Mouse (Mus musculus) heart, adult 2 months (tissue): Measurements from ENCODE around the gene Tmcc1. TPM values are rescaled to one million over a fixed set of nuclear protein-coding genes. Genes with fewer than 3 reads are reported as not detected.
A peak's percentile ranks its signal among the peaks of the same experiment; 100 is the strongest.

ENCODE experiments used
- DNase-seq, 2 experiments: peaks; one replicate each; pipeline ENCODE4 v3.0.0; 2021
- H3K27ac ChIP-seq: fragments of 200-600 bp; 2 replicates; pipeline ENCODE4 v1.8.1; 2022
- H3K27me3 ChIP-seq: fragments of 200-500 bp; 2 replicates; pipeline ENCODE4 v1.6.1; 2012; ENCODE audit warnings: mild to moderate bottlenecking, low read length, inconsistent platforms, mixed read lengths; ENCODE audit not compliant: control insufficient read depth, insufficient read depth
- H3K36me3 ChIP-seq: fragments of 200-500 bp; 2 replicates; pipeline ENCODE4 v1.6.1; 2012; ENCODE audit warnings: low read length, inconsistent platforms; ENCODE audit not compliant: control insufficient read depth, insufficient read depth
- H3K4me1 ChIP-seq: fragments of 200-500 bp; 2 replicates; pipeline ENCODE4 v1.6.1; 2011; ENCODE audit warnings: low read length; ENCODE audit not compliant: control insufficient read depth, insufficient read depth
- H3K4me3 ChIP-seq: fragments of 200-600 bp; 2 replicates; pipeline ENCODE4 v1.8.1; 2022
- H3K79me2 ChIP-seq: fragments of 200-500 bp; replicated peaks from 2 replicates; pipeline ENCODE4 v1.6.1; 2012; ENCODE audit warnings: mild to moderate bottlenecking, inconsistent platforms, low read length, moderate library complexity, mixed read lengths; ENCODE audit not compliant: control insufficient read depth, insufficient read depth
- H3K9ac ChIP-seq: fragments of 200-500 bp; 2 replicates; pipeline ENCODE4 v1.6.1; 2012; ENCODE audit warnings: low read depth, mild to moderate bottlenecking, control low read depth, inconsistent platforms, low read length, mixed read lengths
- CTCF ChIP-seq: fragments of 200-600 bp; IDR thresholded peaks from 2 replicates; pipeline ENCODE4 v1.8.1; 2022; ENCODE audit warnings: antibody characterized with exemption, mild to moderate bottlenecking, moderate library complexity
- EP300 ChIP-seq: fragments of 200-500 bp; IDR thresholded peaks from 2 replicates; pipeline ENCODE4 v1.6.1; 2011; ENCODE audit warnings: low read depth, low read length, control low read depth; ENCODE audit not compliant: insufficient read depth
- POLR2A ChIP-seq: fragments of 200-500 bp; IDR thresholded peaks from 2 replicates; pipeline ENCODE4 v1.6.1; 2011; ENCODE audit warnings: mild to moderate bottlenecking, low read depth, low read length, control low read depth; ENCODE audit not compliant: insufficient read depth
- WGBS: fragments of 180-500 bp; shearing (Covaris S2); methylation state at CpG from one replicate; pipeline ENCODE4 v1.1.7; 2018; 5-methylcytosine and 5-hydroxymethylcytosine counted together
- intact Hi-C: fragments of 180-260 bp; cut with DNase I; formaldehyde crosslinking; loops from one replicate; pipeline ENCODE4 v1.15.1; 2025
- polyA plus RNA-seq: library from polyadenylated mRNA; depleted of rRNA; stranded (reverse); fragments of >200 nt; gene quantifications from 2 replicates; pipeline ENCODE4 v1.2.3, GENCODE M21; 2012
- total RNA-seq, 2 experiments: library from RNA; stranded (reverse); gene quantifications; 2 replicates each; pipeline ENCODE4 v1.2.3; 2021

The Tmcc1 gene
- total and polyA plus RNA-seq, 3 experiments = 16.7 to 33.8 (median 32.1) TPM

DNA sequence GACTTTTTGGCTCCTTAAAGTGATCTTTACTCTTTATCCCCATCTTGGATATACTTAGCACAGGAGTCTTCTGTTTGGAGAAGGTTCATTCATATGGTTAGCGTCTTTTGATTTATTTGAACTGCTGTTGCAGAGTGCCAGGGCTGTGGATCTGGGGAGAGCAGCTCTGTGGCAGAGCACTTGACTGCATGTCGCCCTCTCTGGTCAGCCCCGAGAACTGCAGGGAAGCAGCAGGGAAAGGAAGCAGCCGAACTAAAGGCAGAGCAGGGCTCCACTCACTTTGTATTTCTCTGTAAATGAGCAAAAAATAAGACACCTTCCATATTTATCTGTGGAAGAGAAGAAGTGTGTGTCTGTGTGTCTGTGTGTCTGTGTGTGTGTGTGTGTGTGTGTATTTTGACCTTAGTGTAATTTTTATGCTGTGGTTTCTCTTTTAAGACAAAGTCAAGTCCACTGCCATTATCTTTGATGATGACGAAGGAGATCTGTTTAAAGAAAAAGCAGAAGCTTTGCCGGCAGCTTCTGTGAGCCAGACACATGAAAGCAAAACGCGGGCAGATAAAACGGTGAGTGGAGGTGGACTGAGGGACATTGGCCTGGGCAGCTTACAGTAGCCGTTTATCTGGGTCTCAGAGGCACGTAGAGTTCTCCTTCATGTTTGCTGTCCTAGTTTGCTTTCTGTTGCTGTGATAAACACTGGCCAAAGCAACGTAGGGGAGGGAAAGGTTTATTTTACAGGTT, 35.7 kb upstream of the Tmcc1 start:
- H3K27ac ChIP-seq = no peak overlapping the region
- no peaks in the 10 kb centered on the region for H3K27me3 ChIP-seq
- no peaks in the 10 kb centered on the region for H3K79me2 ChIP-seq
- peak; percentile 75 to 78 for DNase-seq
- no peak overlapping the region for H3K9ac ChIP-seq
- no peaks in the 10 kb centered on the region for H3K4me1 ChIP-seq
- H3K36me3 ChIP-seq = peaks cover 1% of the 10 kb centered on the region; the same call in 1 of the 2 replicates
- TF ChIP-seq POLR2A (no peak), CTCF (peak; percentile 96), EP300 (0 out of 2 replicates have a peak, but pooled peaks have one; percentile 38)
- 58% methylated on average over 12 of the region's 12 CpGs for WGBS
- H3K4me3 ChIP-seq = no peak overlapping the region
- intact Hi-C loops = loop anchor here (2.0 kb wide), 1 partner anchor 218 kb away; no protein-coding TSS in a partner anchor

DNA sequence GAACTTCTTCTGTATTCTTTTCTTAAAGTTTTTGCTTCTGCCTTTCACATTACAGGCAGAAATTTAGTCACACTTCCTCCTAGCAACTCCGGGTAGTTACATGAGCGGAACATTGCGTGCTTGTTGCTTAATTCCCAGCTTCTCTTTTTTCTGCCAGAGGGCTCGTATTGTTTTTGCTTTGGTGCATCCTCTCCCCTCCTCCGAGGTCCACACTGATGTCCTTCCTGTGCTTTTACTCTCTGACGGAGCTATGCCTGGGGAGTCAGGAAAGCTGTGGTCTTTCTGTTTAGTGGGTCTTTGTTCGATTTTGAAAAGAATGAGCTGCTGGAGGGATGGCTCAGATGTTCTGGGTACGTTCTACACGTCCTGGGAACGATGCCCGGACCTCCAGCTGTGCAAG, 34.5 kb upstream of the Tmcc1 start:
- TF ChIP-seq POLR2A = no peak
- TF ChIP-seq CTCF = no peak
- no peak for TF ChIP-seq EP300
- H3K36me3 ChIP-seq = peaks cover 1% of the 10 kb centered on the region; the same call in 1 of the 2 replicates
- no peak overlapping the region for H3K9ac ChIP-seq
- no peak overlapping the region for H3K27ac ChIP-seq
- 53% methylated on average over 11 of the region's 11 CpGs for WGBS
- peak; percentile 52 to 56 for DNase-seq
- H3K4me1 ChIP-seq = no peaks in the 10 kb centered on the region
- H3K27me3 ChIP-seq = no peaks in the 10 kb centered on the region
- H3K79me2 ChIP-seq = no peaks in the 10 kb centered on the region
- no peak overlapping the region for H3K4me3 ChIP-seq
- intact Hi-C loops = loop anchor here (2.0 kb wide), 1 partner anchor 217 kb away; no protein-coding TSS in a partner anchor

DNA sequence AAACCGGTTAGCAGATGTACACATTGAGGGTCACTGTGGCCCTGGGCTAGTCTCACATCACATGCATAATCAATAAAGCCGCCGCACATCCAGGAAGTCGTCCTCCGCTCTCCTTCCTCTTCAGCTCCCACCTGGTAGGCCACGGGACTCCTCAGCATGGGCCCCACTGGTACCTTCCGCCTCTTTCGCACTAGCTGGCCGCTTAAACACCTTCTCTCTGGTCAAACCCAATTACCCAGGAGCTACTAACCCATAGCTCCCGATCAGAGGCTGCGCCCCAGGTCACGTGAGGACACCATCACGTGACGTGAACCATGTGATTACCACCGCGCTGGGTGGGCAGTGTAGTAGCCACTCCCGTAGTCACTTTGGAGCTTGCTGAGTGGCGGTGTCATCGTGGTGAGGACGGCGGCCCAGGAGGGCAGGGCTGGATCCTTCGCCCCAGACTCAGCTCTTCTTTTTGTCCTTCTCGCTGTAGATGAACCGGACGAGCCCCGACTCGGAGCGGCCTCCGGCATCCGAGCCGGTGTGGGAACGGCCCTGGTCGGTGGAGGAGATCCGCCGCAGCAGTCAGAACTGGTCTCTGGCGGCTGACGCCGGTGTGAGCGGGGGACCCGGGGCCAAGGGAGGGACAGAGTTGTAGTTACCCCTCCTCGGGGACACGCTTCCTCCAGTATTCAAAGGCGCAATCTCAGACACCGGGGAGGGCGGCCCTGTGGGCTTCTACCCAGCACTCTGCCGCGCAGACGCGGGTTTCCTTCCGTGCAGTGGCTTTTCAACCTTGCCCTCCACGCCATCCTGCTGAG, 14.6 kb upstream of the Tmcc1 start, which contains the start of gene Washc2:
TSS of gene Washc2 (plus strand) at position 310 of the 806 bp plus-strand sequence.
- under 1% methylated on average over 51 of the region's 51 CpGs for WGBS

DNA sequence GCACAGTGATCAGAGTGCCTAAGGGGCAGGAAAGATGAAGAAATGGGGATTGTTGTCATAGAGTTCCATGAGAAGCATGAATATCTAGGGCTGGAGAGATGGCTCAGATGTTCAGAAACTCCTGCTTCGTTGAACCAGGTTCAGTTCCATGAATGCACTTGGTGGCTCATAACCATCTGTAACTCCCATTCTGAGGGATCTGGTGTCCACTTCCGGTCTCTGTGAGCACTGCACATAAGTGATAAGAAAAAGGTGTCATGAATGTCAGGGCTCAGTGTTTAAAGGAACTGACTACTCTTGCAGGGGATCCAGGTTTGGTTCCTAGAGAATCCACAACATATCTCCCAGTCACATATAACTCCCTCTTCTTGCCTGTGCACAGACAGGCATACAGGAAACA, 6.4 kb upstream of the Tmcc1 start:
- Histone ChIP-seq H3K27me3 (0 out of 2 replicates have a peak, but pooled peaks cover 2% of the 10 kb centered on the region), H3K4me1 (no peaks in the 10 kb centered on the region), H3K9ac (no peak overlapping the region), H3K36me3 (no peaks in the 10 kb centered on the region), H3K27ac (no peak overlapping the region), H3K4me3 (no peak overlapping the region), H3K79me2 (no peaks in the 10 kb centered on the region)
- TF ChIP-seq EP300 = no peak
- TF ChIP-seq CTCF = no peak
- no peak for TF ChIP-seq POLR2A
- intact Hi-C loops = no loop called here
- 43% methylated on average over 2 of the region's 2 CpGs for WGBS
- no peak for DNase-seq

More for the DNA sequence above, 14.6 kb upstream of the Tmcc1 start, which contains the start of gene Washc2:
- no peaks in the 10 kb centered on the region for H3K27me3 ChIP-seq
- H3K4me1 ChIP-seq = peaks cover 2% of the 10 kb centered on the region; the same call in 1 of the 2 replicates
- peak; percentile 96 for TF ChIP-seq POLR2A
- no peak for TF ChIP-seq CTCF
- peak; percentile 87 for TF ChIP-seq EP300
- H3K4me3 ChIP-seq = peak within 1 kb of the TSS; percentile 97
- DNase-seq = peak; percentile 93 to 96
- intact Hi-C loops = loop anchor here (2.0 kb wide), 1 partner anchor 15 kb away; the partner anchor contains the start of gene Tmcc1
- no peaks in the 10 kb centered on the region for H3K79me2 ChIP-seq
- peaks cover 10% of the 10 kb centered on the region for H3K36me3 ChIP-seq
- peak within 1 kb of the TSS; percentile 76 for H3K9ac ChIP-seq
- H3K27ac ChIP-seq = peak within 1 kb of the TSS; percentile 91

DNA sequence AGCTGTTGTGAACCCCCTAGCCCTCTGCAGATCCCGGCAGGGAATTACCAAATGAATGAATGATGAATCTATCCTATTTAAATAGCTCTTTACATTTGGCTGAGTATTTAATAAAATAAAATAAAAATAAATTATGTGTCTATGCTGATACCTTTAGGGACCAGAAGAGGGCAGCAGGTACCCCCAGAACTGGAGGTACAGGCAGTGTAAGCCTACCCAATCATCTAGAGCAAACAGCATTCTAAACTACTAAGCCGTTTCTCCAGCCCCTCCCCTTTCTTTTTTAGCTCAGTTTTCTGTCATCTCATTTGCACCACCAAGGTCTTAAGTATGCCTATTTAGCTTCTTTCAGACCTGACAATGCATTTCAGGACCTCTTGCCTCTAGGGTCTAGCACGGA, 4.9 kb upstream of the Tmcc1 start:
- no peak overlapping the region for H3K4me3 ChIP-seq
- 29% methylated on average over 3 of the region's 3 CpGs for WGBS
- 0 out of 2 replicates have a peak, but pooled peaks cover 2% of the 10 kb centered on the region for H3K27me3 ChIP-seq
- TF ChIP-seq EP300 = no peak
- TF ChIP-seq CTCF = peak; percentile 79
- H3K79me2 ChIP-seq = no peaks in the 10 kb centered on the region
- H3K27ac ChIP-seq = no peak overlapping the region
- DNase-seq = no peak
- no peaks in the 10 kb centered on the region for H3K4me1 ChIP-seq
- H3K36me3 ChIP-seq = no peaks in the 10 kb centered on the region
- H3K9ac ChIP-seq = no peak overlapping the region
- intact Hi-C loops = no loop called here
